Mouse (Mus musculus) intestine, postnatal 0 days (tissue): ENCODE measurements at regions not wholly inside any gene's neighbourhood (a gene's known extent, or its start where the extent isn't known, plus 50 kb on each side); places are given as distances from the start of the nearest gene placed in this dataset.

Experiments
- ATAC-seq: fragments of 200-750 bp; cut with Nextera tagmentation; 2 replicates; pipeline ENCODE4 v1.8.0; 2017; ENCODE audit warnings: mild to moderate bottlenecking, moderate TSS enrichment, moderate library complexity
- H3K27ac ChIP-seq: fragments of 300-500 bp; sonication (generic); 2 replicates; pipeline ENCODE4 v1.5.1; 2014; ENCODE audit warnings: mild to moderate bottlenecking, low read depth, low read length, moderate library complexity
- H3K27me3 ChIP-seq: fragments of 300-500 bp; sonication (generic); replicated peaks from 2 replicates; pipeline ENCODE4 v1.6.1; 2014; ENCODE audit warnings: low read length, mixed read lengths; ENCODE audit not compliant: control insufficient read depth, insufficient read depth
- H3K36me3 ChIP-seq: fragments of 300-500 bp; sonication (generic); 2 replicates; pipeline ENCODE4 v1.6.1; 2014; ENCODE audit warnings: mild to moderate bottlenecking, moderate library complexity; ENCODE audit not compliant: control insufficient read depth, insufficient read depth
- H3K4me1 ChIP-seq: fragments of 300-500 bp; sonication (generic); replicated peaks from 2 replicates; pipeline ENCODE4 v1.6.1; 2014; ENCODE audit warnings: antibody characterized with exemption, low read length, mixed read lengths; ENCODE audit not compliant: control insufficient read depth, insufficient read depth
- H3K4me2 ChIP-seq: fragments of 300-500 bp; sonication (generic); replicated peaks from 2 replicates; pipeline ENCODE4 v1.6.1; 2014; ENCODE audit warnings: low read depth, mild to moderate bottlenecking, moderate library complexity
- H3K4me3 ChIP-seq: fragments of 300-500 bp; sonication (generic); 2 replicates; pipeline ENCODE4 v1.5.1; 2014; ENCODE audit warnings: low read depth, low read length
- H3K9ac ChIP-seq: fragments of 300-500 bp; sonication (generic); 2 replicates; pipeline ENCODE4 v1.6.1; 2014; ENCODE audit warnings: mild to moderate bottlenecking, low read depth, low read length
- H3K9me3 ChIP-seq: fragments of 300-500 bp; sonication (generic); 2 replicates; pipeline ENCODE4 v1.6.1; 2016; ENCODE audit warnings: mixed run types; ENCODE audit not compliant: control insufficient read depth
- CTCF ChIP-seq: sonication (generic); IDR thresholded peaks from 2 replicates; pipeline ENCODE4 v1.5.1; 2016; ENCODE audit warnings: low read depth, mild to moderate bottlenecking, control low read depth, antibody characterized with exemption, moderate library complexity
- WGBS: fragments of 180-500 bp; shearing (Covaris S2); extraction: QIAGEN DNeasy Blood & Tissue Kit; methylation state at CpG from one replicate; pipeline ENCODE4 v1.1.7; 2014; 5-methylcytosine and 5-hydroxymethylcytosine counted together

- H3K36me3 ChIP-seq = no peaks in the 10 kb centered on the region
- H3K4me1 ChIP-seq = no peaks in the 10 kb centered on the region
- WGBS = 95% methylated on average over 2 of the region's 2 CpGs
- ATAC-seq = no peak
- no peak overlapping the region for H3K27ac ChIP-seq
- TF ChIP-seq CTCF = no peak
- H3K4me2 ChIP-seq = no peak overlapping the region
- H3K27me3 ChIP-seq = no peaks in the 10 kb centered on the region
- H3K9ac ChIP-seq = no peak overlapping the region
- H3K9me3 ChIP-seq = no peaks in the 10 kb centered on the region
- no peak overlapping the region for H3K4me3 ChIP-seq
Observed at GRCm38 (mm10) chr8:127662776-127663499, 599.2 kb downstream of the Pard3 start.

GRCm38 (mm10) chr8:127666606-127667005, 602.9 kb downstream of the Pard3 start:
- Histone ChIP-seq H3K27me3 (no peaks in the 10 kb centered on the region), H3K36me3 (no peaks in the 10 kb centered on the region), H3K9me3 (no peaks in the 10 kb centered on the region), H3K4me2 (no peak overlapping the region), H3K4me1 (no peaks in the 10 kb centered on the region), H3K9ac (no peak overlapping the region), H3K4me3 (no peak overlapping the region), H3K27ac (no peak overlapping the region)
- 61% methylated on average over 2 of the region's 2 CpGs for WGBS
- no peak for ATAC-seq
- TF ChIP-seq CTCF = no peak

- no peak for TF ChIP-seq CTCF
- Histone ChIP-seq H3K36me3 (no peaks in the 10 kb centered on the region), H3K9me3 (no peaks in the 10 kb centered on the region), H3K4me3 (no peak overlapping the region), H3K4me1 (no peaks in the 10 kb centered on the region), H3K9ac (no peak overlapping the region), H3K27me3 (no peaks in the 10 kb centered on the region), H3K4me2 (no peak overlapping the region), H3K27ac (no peak overlapping the region)
- no peak for ATAC-seq
- WGBS = 36% methylated on average over 2 of the region's 2 CpGs
Observed at GRCm38 (mm10) chr8:127668991-127669390, 605.3 kb downstream of the Pard3 start.

- ATAC-seq = no peak
- TF ChIP-seq CTCF = no peak
Observed at GRCm38 (mm10) chr8:127674063-127674462, 610.4 kb downstream of the Pard3 start.

GRCm38 (mm10) chr8:127675377-127675776, 611.7 kb downstream of the Pard3 start:
- TF ChIP-seq CTCF = no peak
- no peak for ATAC-seq
- Histone ChIP-seq H3K27me3 (no peaks in the 10 kb centered on the region), H3K4me1 (no peaks in the 10 kb centered on the region), H3K9ac (no peak overlapping the region), H3K4me2 (no peak overlapping the region), H3K36me3 (no peaks in the 10 kb centered on the region), H3K4me3 (no peak overlapping the region), H3K9me3 (no peaks in the 10 kb centered on the region), H3K27ac (no peak overlapping the region)
- WGBS = 54% methylated on average over 4 of the region's 4 CpGs

More at GRCm38 (mm10) chr8:127674063-127674462, 610.4 kb downstream of the Pard3 start:
- H3K27ac ChIP-seq = no peak overlapping the region
- H3K4me1 ChIP-seq = no peaks in the 10 kb centered on the region
- 88% methylated on average over 1 of the region's 1 CpGs for WGBS
- no peak overlapping the region for H3K4me3 ChIP-seq
- no peaks in the 10 kb centered on the region for H3K27me3 ChIP-seq
- no peak overlapping the region for H3K4me2 ChIP-seq
- H3K36me3 ChIP-seq = no peaks in the 10 kb centered on the region
- H3K9ac ChIP-seq = no peak overlapping the region
- H3K9me3 ChIP-seq = no peaks in the 10 kb centered on the region

- Histone ChIP-seq H3K4me2 (no peak overlapping the region), H3K9me3 (no peaks in the 10 kb centered on the region), H3K4me1 (no peaks in the 10 kb centered on the region), H3K9ac (no peak overlapping the region), H3K27ac (no peak overlapping the region), H3K36me3 (no peaks in the 10 kb centered on the region), H3K27me3 (no peaks in the 10 kb centered on the region), H3K4me3 (no peak overlapping the region)
- no peak for TF ChIP-seq CTCF
- WGBS = 56% methylated on average over 3 of the region's 3 CpGs
- no peak for ATAC-seq
Observed at GRCm38 (mm10) chr8:127680205-127680604, 616.5 kb downstream of the Pard3 start.
